8 mouse cellular contexts compared by ENCODE assay signal in genomic region chr12:71136130-71136973, GRCm38 (mm10). TPM values are rescaled to one million over a fixed set of nuclear protein-coding genes. Genes with fewer than 3 reads are reported as not detected.
DNase-seq lines count a peak whose midpoint lies in the region; ATAC-seq and TF ChIP-seq lines count a peak whose summit lies in the region.

TSS of gene Timm9 (minus strand) at chr12:71136684.
TSS of gene 2700049A03Rik (plus strand) at chr12:71136848.

- H3K9ac ChIP-seq in embryonic facial prominence, embryonic 12.5 days, result peak within 1 kb of the TSS; percentile 94
- H3K9ac ChIP-seq in midbrain, embryonic 12.5 days (replicated peaks), result peak within 1 kb of the TSS; percentile 90

- ATAC-seq in embryonic facial prominence, embryonic 12.5 days (ENCODE audit: insufficient number of reproducible peaks, insufficient read depth, low FRiP score, low TSS enrichment), result peak; percentile 76; the same call in 1 of the 2 replicates
- peak; percentile 93 for ATAC-seq in midbrain, embryonic 12.5 days (ENCODE audit: low FRiP score, low read depth)

- peak; percentile 79 for DNase-seq in 3134 (ENCODE audit: extremely low read depth, insufficient read length, low spot score)
- DNase-seq in adrenal gland, postnatal 14 days, result peak; percentile 87
- DNase-seq in heart, adult 11 months, result peak; percentile 98
- DNase-seq in kidney, adult 18-20 months, result peak; percentile 87
- DNase-seq in limb, embryonic 10.5 days (ENCODE audit: low spot score), result peak; percentile 82

- H3K9me3 ChIP-seq in embryonic facial prominence, embryonic 12.5 days, result no peaks in the 10 kb centered on the region
- no peaks in the 10 kb centered on the region for H3K9me3 ChIP-seq in limb, embryonic 10.5 days (replicated peaks)
- H3K9me3 ChIP-seq in midbrain, embryonic 12.5 days, result no peaks in the 10 kb centered on the region

- H3K4me2 ChIP-seq in embryonic facial prominence, embryonic 12.5 days (replicated peaks), result peak within 1 kb of the TSS; percentile 88
- peak within 1 kb of the TSS; percentile 88 for H3K4me2 ChIP-seq in midbrain, embryonic 12.5 days (replicated peaks)

- H3K27ac ChIP-seq in embryonic facial prominence, embryonic 12.5 days, result peak within 1 kb of the TSS; percentile 83
- peak within 1 kb of the TSS; percentile 94 for H3K27ac ChIP-seq in limb, embryonic 10.5 days
- H3K27ac ChIP-seq in midbrain, embryonic 12.5 days (replicated peaks), result peak within 1 kb of the TSS; percentile 75
- H3K27ac ChIP-seq in small intestine, adult 2 months (ENCODE audit: insufficient read depth, low read depth, low read length), result peak within 1 kb of the TSS; percentile 76

- under 1% methylated on average over 52 of the region's 52 CpGs for WGBS in embryonic facial prominence, embryonic 12.5 days
- WGBS in limb, embryonic 10.5 days, result under 1% methylated on average over 52 of the region's 52 CpGs
- WGBS in midbrain, embryonic 12.5 days, result under 1% methylated on average over 52 of the region's 52 CpGs
- WGBS in small intestine, adult 2 months, result under 1% methylated on average over 52 of the region's 52 CpGs

- peaks cover 30% of the 10 kb centered on the region for H3K36me3 ChIP-seq in embryonic facial prominence, embryonic 12.5 days
- peaks cover 45% of the 10 kb centered on the region for H3K36me3 ChIP-seq in limb, embryonic 10.5 days
- peaks cover 32% of the 10 kb centered on the region for H3K36me3 ChIP-seq in midbrain, embryonic 12.5 days
- peaks cover 14% of the 10 kb centered on the region for H3K36me3 ChIP-seq in small intestine, adult 2 months (ENCODE audit: control insufficient read depth, insufficient read depth, low read length)

- peak; percentile 62; the same call in 1 of the 2 replicates for TF ChIP-seq POLR2A in small intestine, adult 2 months (IDR thresholded peaks at IDR 0.05; ENCODE audit: low read depth, low read length)

- H3K4me1 ChIP-seq in embryonic facial prominence, embryonic 12.5 days, result peaks cover 16% of the 10 kb centered on the region; the same call in 1 of the 2 replicates
- H3K4me1 ChIP-seq in limb, embryonic 10.5 days, result peaks cover 22% of the 10 kb centered on the region
- H3K4me1 ChIP-seq in midbrain, embryonic 12.5 days, result peaks cover 22% of the 10 kb centered on the region
- H3K4me1 ChIP-seq in small intestine, adult 2 months (ENCODE audit: control insufficient read depth, insufficient read depth, insufficient read length, low read length), result peaks cover 7% of the 10 kb centered on the region; the same call in 1 of the 2 replicates

- no peak for TF ChIP-seq CTCF in small intestine, adult 2 months (IDR thresholded peaks at IDR 0.05; ENCODE audit: extremely low read depth, insufficient read length, insufficient replicate concordance, low read depth, low read length)

- H3K27me3 ChIP-seq in embryonic facial prominence, embryonic 12.5 days, result no peaks in the 10 kb centered on the region
- no peaks in the 10 kb centered on the region for H3K27me3 ChIP-seq in limb, embryonic 10.5 days (ENCODE audit: low read depth, poor library complexity, severe bottlenecking)
- no peaks in the 10 kb centered on the region for H3K27me3 ChIP-seq in midbrain, embryonic 12.5 days
- no peaks in the 10 kb centered on the region for H3K27me3 ChIP-seq in small intestine, adult 2 months (ENCODE audit: control insufficient read depth, insufficient read depth, low read length)

- H3K4me3 ChIP-seq in embryonic facial prominence, embryonic 12.5 days, result peak within 1 kb of the TSS; percentile 98
- H3K4me3 ChIP-seq in limb, embryonic 10.5 days, result peak within 1 kb of the TSS; percentile 95
- H3K4me3 ChIP-seq in midbrain, embryonic 12.5 days, result peak within 1 kb of the TSS; percentile 87
- peak within 1 kb of the TSS; percentile 94 for H3K4me3 ChIP-seq in small intestine, adult 2 months (ENCODE audit: low read depth, low read length)

RNA-seq across cellular contexts. Expression of gene Timm9, which starts in this region (rescaled TPM):
- 68.7 and 72.3 TPM in 2 replicates for total RNA-seq in adrenal gland, postnatal 14 days (2021)
- 75.5 and 87.1 TPM in 2 replicates for polyA plus RNA-seq in embryonic facial prominence, embryonic 12.5 days (2016; fragmentation: Nextera tagmentation; extraction: Ambion mirVana)
- polyA plus RNA-seq in limb, embryonic 10.5 days (2016; fragmentation: Nextera tagmentation; extraction: Ambion mirVana), result 71.0 and 82.9 TPM in 2 replicates
- polyA plus RNA-seq in midbrain, embryonic 12.5 days (2016; fragmentation: Nextera tagmentation; extraction: Ambion mirVana), result 66.0 and 74.5 TPM in 2 replicates
- polyA plus RNA-seq in small intestine, adult 2 months (2012; rRNA removed), result 7.4 and 7.9 TPM in 2 replicates

RNA-seq across cellular contexts. Expression of gene 2700049A03Rik, which starts in this region (rescaled TPM):
- total RNA-seq in adrenal gland, postnatal 14 days (2021), result 8.7 and 9.1 TPM in 2 replicates
- 16.9 and 18.7 TPM in 2 replicates for polyA plus RNA-seq in embryonic facial prominence, embryonic 12.5 days (2016; fragmentation: Nextera tagmentation; extraction: Ambion mirVana)
- 17.6 and 19.7 TPM in 2 replicates for polyA plus RNA-seq in limb, embryonic 10.5 days (2016; fragmentation: Nextera tagmentation; extraction: Ambion mirVana)
- 19.8 and 23.3 TPM in 2 replicates for polyA plus RNA-seq in midbrain, embryonic 12.5 days (2016; fragmentation: Nextera tagmentation; extraction: Ambion mirVana)
- polyA plus RNA-seq in small intestine, adult 2 months (2012; rRNA removed), result 0.63 and 1.2 TPM in 2 replicates

Comparison
In these comparisons a context has a peak if more than half of its experiments do, and no peak if none do; other contexts are left out.
1. Peak in every context shown above with its lines: DNase-seq, ATAC-seq, H3K4me3 ChIP-seq and H3K27ac ChIP-seq.